Mouse (Mus musculus): ENCODE results near the gene Dgkg. TPM values are rescaled to one million over a fixed set of nuclear protein-coding genes. Genes with fewer than 3 reads are reported as not detected.

Dgkg gene
- polyA plus RNA-seq, 1 experiment from 2014 or later: 3.5 TPM

DNA sequence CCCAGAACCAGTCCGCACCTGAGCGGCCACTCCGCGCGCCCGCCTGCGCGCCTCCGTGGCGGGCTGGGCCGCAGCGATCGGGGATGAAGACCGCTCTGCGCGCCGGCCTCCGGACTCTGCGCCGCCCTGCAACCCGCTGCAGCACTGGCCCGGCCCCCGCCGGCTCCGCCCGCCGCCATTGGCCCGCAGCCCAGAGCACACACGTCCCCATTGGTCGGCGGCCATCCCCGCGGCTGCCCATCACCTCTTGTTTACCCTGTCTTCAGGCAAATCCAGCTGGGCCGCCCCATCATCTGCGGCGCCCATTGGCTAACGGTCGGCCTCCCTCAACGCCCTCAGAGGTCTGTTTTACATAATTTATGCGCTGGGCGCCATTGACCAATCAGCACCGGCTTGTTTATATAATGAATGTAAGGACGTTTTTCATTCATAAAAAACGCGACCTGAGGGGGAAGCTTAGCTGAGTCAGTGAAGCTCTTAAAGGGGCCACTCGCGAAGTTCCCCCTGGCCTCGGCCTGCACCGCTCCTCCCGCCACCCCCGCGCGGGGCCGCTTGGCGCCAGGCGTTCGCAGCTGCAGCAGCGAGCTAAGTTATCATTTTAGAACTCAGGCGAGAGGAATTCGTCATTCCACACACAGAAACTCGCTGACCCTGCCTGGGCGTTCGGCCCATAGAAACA lies 217.4 kb downstream of the Dgkg start, which contains the start of gene Etv5:
Gene Etv5 (minus strand): TSS at position 221 of the 679 bp plus-strand sequence.
- peak within 1 kb of the TSS; percentile 50 for H3K27ac ChIP-seq (ENCODE audit: low read depth, low read length)
- H3K27me3 ChIP-seq (replicated peaks; ENCODE audit: control insufficient read depth, insufficient read depth, low read length): no peaks in the 10 kb centered on the region; the same call in 1 of the 2 replicates
- under 1% methylated on average over 63 of the region's 63 CpGs for WGBS
- no peaks in the 10 kb centered on the region for H3K36me3 ChIP-seq (ENCODE audit: control insufficient read depth, insufficient read depth)
- TF ChIP-seq CTCF (IDR thresholded peaks at IDR 0.05; ENCODE audit: low read depth): 0 out of 2 replicates have a peak, but pooled peaks have one; percentile 2
- peak within 1 kb of the TSS; percentile 100 for H3K4me2 ChIP-seq (replicated peaks; ENCODE audit: low read depth)
- ATAC-seq: peak; percentile 99
- H3K9ac ChIP-seq (ENCODE audit: low read depth, low read length): peak within 1 kb of the TSS; percentile 73
- H3K4me1 ChIP-seq (replicated peaks; ENCODE audit: control insufficient read depth, insufficient read depth, low read length): 0 out of 2 replicates have a peak, but pooled peaks cover 4% of the 10 kb centered on the region
- H3K4me3 ChIP-seq (ENCODE audit: low read depth, low read length): peak within 1 kb of the TSS; percentile 81
- H3K9me3 ChIP-seq (ENCODE audit: control insufficient read depth): no peaks in the 10 kb centered on the region

GRCm38 (mm10) chr16:22438441-22439373 lies 218.3 kb downstream of the Dgkg start:
- H3K9ac ChIP-seq (ENCODE audit: low read depth, low read length): peak overlapping the region; percentile 73
- 0 out of 2 replicates have a peak, but pooled peaks cover 4% of the 10 kb centered on the region for H3K4me1 ChIP-seq (replicated peaks; ENCODE audit: control insufficient read depth, insufficient read depth, low read length)
- under 1% methylated on average over 59 of the region's 59 CpGs for WGBS
- no peaks in the 10 kb centered on the region; the same call in 1 of the 2 replicates for H3K27me3 ChIP-seq (replicated peaks; ENCODE audit: control insufficient read depth, insufficient read depth, low read length)
- peak overlapping the region; percentile 50; the same call in 1 of the 2 replicates for H3K27ac ChIP-seq (ENCODE audit: low read depth, low read length)
- peak overlapping the region; percentile 81 for H3K4me3 ChIP-seq (ENCODE audit: low read depth, low read length)
- TF ChIP-seq CTCF (IDR thresholded peaks at IDR 0.05; ENCODE audit: low read depth): no peak
- H3K4me2 ChIP-seq (replicated peaks; ENCODE audit: low read depth): peak overlapping the region; percentile 100
- no peaks in the 10 kb centered on the region for H3K36me3 ChIP-seq (ENCODE audit: control insufficient read depth, insufficient read depth)
- ATAC-seq: peak; percentile 15
- H3K9me3 ChIP-seq (ENCODE audit: control insufficient read depth): no peaks in the 10 kb centered on the region

DNA sequence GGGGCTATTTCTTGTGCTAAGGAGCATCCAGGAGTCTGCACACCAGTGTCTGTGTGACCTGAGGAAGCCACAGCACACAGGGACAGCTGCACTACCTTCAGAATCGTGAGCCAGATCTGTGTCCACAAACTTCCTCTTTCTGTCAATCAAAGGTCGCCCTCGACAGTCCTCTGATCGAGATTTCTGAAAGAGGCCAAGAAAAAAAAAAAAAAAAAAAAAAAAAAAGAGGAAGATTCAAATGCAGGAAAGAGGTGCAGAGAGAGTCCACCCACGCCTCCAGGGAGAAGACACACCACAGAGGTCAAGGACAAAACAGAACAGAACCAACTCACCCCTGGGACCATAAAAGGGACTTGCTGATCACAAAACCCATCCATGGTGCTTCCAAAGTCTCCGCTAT lies 220.9 kb downstream of the Dgkg start:
- Histone ChIP-seq H3K4me1 (replicated peaks; ENCODE audit: control insufficient read depth, insufficient read depth, low read length) (0 out of 2 replicates have a peak, but pooled peaks cover 4% of the 10 kb centered on the region), H3K9me3 (ENCODE audit: control insufficient read depth) (no peaks in the 10 kb centered on the region), H3K27ac (ENCODE audit: low read depth, low read length) (no peak overlapping the region), H3K36me3 (ENCODE audit: control insufficient read depth, insufficient read depth) (no peaks in the 10 kb centered on the region), H3K4me2 (replicated peaks; ENCODE audit: low read depth) (no peak overlapping the region), H3K9ac (ENCODE audit: low read depth, low read length) (no peak overlapping the region), H3K27me3 (replicated peaks; ENCODE audit: control insufficient read depth, insufficient read depth, low read length) (no peaks in the 10 kb centered on the region), H3K4me3 (ENCODE audit: low read depth, low read length) (no peak overlapping the region)
- TF ChIP-seq CTCF (IDR thresholded peaks at IDR 0.05; ENCODE audit: low read depth): no peak
- 51% methylated on average over 6 of the region's 6 CpGs for WGBS
- ATAC-seq: no peak

DNA sequence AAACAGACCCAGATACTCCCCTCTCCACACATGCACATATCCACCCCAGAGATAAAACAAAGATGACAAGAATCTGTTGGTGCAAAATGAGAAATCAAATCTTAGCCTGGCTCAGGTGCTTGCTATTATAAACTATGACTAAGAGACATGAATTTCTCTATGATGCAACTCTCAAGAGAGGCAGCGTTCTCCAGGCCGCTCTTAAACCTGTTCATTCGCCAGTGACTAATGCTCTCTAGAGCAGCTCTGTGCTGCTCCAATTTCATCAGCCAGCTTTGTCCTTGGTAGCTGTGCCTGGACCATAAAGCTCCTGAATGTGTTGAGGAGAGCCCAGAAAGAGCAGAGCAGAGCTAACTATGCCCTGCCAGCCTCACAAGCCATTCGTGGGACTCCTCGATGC lies 222.5 kb downstream of the Dgkg start:
- 73% methylated on average over 5 of the region's 5 CpGs for WGBS
- no peak for TF ChIP-seq CTCF (IDR thresholded peaks at IDR 0.05; ENCODE audit: low read depth)
- H3K36me3 ChIP-seq (ENCODE audit: control insufficient read depth, insufficient read depth): no peaks in the 10 kb centered on the region
- no peak overlapping the region for H3K9ac ChIP-seq (ENCODE audit: low read depth, low read length)
- no peak overlapping the region for H3K4me2 ChIP-seq (replicated peaks; ENCODE audit: low read depth)
- no peaks in the 10 kb centered on the region for H3K27me3 ChIP-seq (replicated peaks; ENCODE audit: control insufficient read depth, insufficient read depth, low read length)
- no peak overlapping the region for H3K27ac ChIP-seq (ENCODE audit: low read depth, low read length)
- H3K4me3 ChIP-seq (ENCODE audit: low read depth, low read length): no peak overlapping the region
- H3K9me3 ChIP-seq (ENCODE audit: control insufficient read depth): no peaks in the 10 kb centered on the region
- ATAC-seq: no peak
- H3K4me1 ChIP-seq (replicated peaks; ENCODE audit: control insufficient read depth, insufficient read depth, low read length): no peaks in the 10 kb centered on the region

GRCm38 (mm10) chr16:22433944-22434343 lies 223.1 kb downstream of the Dgkg start:
- no peak for TF ChIP-seq CTCF (IDR thresholded peaks at IDR 0.05; ENCODE audit: low read depth)
- no peaks in the 10 kb centered on the region for H3K27me3 ChIP-seq (replicated peaks; ENCODE audit: control insufficient read depth, insufficient read depth, low read length)
- H3K4me2 ChIP-seq (replicated peaks; ENCODE audit: low read depth): no peak overlapping the region
- no peaks in the 10 kb centered on the region for H3K36me3 ChIP-seq (ENCODE audit: control insufficient read depth, insufficient read depth)
- no peak for ATAC-seq
- H3K9me3 ChIP-seq (ENCODE audit: control insufficient read depth): no peaks in the 10 kb centered on the region
- 0 out of 2 replicates have a peak, but pooled peaks cover 3% of the 10 kb centered on the region for H3K4me1 ChIP-seq (replicated peaks; ENCODE audit: control insufficient read depth, insufficient read depth, low read length)
- 37% methylated on average over 12 of the region's 12 CpGs for WGBS
- H3K9ac ChIP-seq (ENCODE audit: low read depth, low read length): no peak overlapping the region
- no peak overlapping the region for H3K4me3 ChIP-seq (ENCODE audit: low read depth, low read length)
- H3K27ac ChIP-seq (ENCODE audit: low read depth, low read length): no peak overlapping the region

- 86% methylated on average over 12 of the region's 12 CpGs for WGBS
- no peak for ATAC-seq
- no peaks in the 10 kb centered on the region for H3K27me3 ChIP-seq (replicated peaks; ENCODE audit: control insufficient read depth, insufficient read depth, low read length)
- H3K4me1 ChIP-seq (replicated peaks; ENCODE audit: control insufficient read depth, insufficient read depth, low read length): 0 out of 2 replicates have a peak, but pooled peaks cover 4% of the 10 kb centered on the region
- no peak overlapping the region for H3K9ac ChIP-seq (ENCODE audit: low read depth, low read length)
- no peak for TF ChIP-seq CTCF (IDR thresholded peaks at IDR 0.05; ENCODE audit: low read depth)
- H3K9me3 ChIP-seq (ENCODE audit: control insufficient read depth): no peaks in the 10 kb centered on the region
- no peak overlapping the region for H3K27ac ChIP-seq (ENCODE audit: low read depth, low read length)
- no peak overlapping the region for H3K4me3 ChIP-seq (ENCODE audit: low read depth, low read length)
- H3K4me2 ChIP-seq (replicated peaks; ENCODE audit: low read depth): no peak overlapping the region
- no peaks in the 10 kb centered on the region for H3K36me3 ChIP-seq (ENCODE audit: control insufficient read depth, insufficient read depth)
Measured at GRCm38 (mm10) chr16:22431773-22432172, 225.2 kb downstream of the Dgkg start.

Measured in intestine, postnatal 0 days (tissue).